Mouse (Mus musculus): ENCODE measurements around the gene Sirt2.

Gene Sirt2

GRCm38 (mm10) chr7:28795832-28796231 lies 29.3 kb downstream of the Sirt2 start:
- no peak for DNase-seq (ENCODE audit: low spot score)

- DNase-seq (ENCODE audit: low spot score) = peak; percentile 72
Measured at GRCm38 (mm10) chr7:28796562-28796975, 30.0 kb downstream of the Sirt2 start.

- DNase-seq (ENCODE audit: low spot score) = peak; percentile 66
Measured at GRCm38 (mm10) chr7:28799994-28800393, 33.5 kb downstream of the Sirt2 start.

- DNase-seq (ENCODE audit: low spot score) = no peak
Measured at GRCm38 (mm10) chr7:28801451-28801850, 34.9 kb downstream of the Sirt2 start.

GRCm38 (mm10) chr7:28801901-28802670 lies 35.6 kb downstream of the Sirt2 start:
- no peak for DNase-seq (ENCODE audit: low spot score)

- no peak for DNase-seq (ENCODE audit: low spot score)
Measured at GRCm38 (mm10) chr7:28802846-28803588, 36.5 kb downstream of the Sirt2 start.

GRCm38 (mm10) chr7:28803756-28804155 lies 37.2 kb downstream of the Sirt2 start:
- DNase-seq (ENCODE audit: low spot score) = no peak

- DNase-seq (ENCODE audit: low spot score) = peak; percentile 43
Measured at GRCm38 (mm10) chr7:28806869-28807268, 40.3 kb downstream of the Sirt2 start.

GRCm38 (mm10) chr7:28807641-28808220 lies 41.2 kb downstream of the Sirt2 start:
- DNase-seq (ENCODE audit: low spot score) = no peak

GRCm38 (mm10) chr7:28808221-28808941 lies 41.8 kb downstream of the Sirt2 start, which contains the start of gene Hnrnpl:
Hnrnpl (plus strand) TSS chr7:28808541.
- DNase-seq (ENCODE audit: low spot score) = peak; percentile 63

GRCm38 (mm10) chr7:28808957-28809393 lies 42.4 kb downstream of the Sirt2 start:
- DNase-seq (ENCODE audit: low spot score) = peak; percentile 92

- DNase-seq (ENCODE audit: low spot score) = peak; percentile 78
Measured at GRCm38 (mm10) chr7:28809401-28810089, 43.0 kb downstream of the Sirt2 start.

GRCm38 (mm10) chr7:28810107-28811066 lies 43.9 kb downstream of the Sirt2 start:
- peak; percentile 99 for DNase-seq (ENCODE audit: low spot score)

GRCm38 (mm10) chr7:28811228-28811627 lies 44.7 kb downstream of the Sirt2 start:
- peak; percentile 94 for DNase-seq (ENCODE audit: low spot score)

- DNase-seq (ENCODE audit: low spot score) = no peak
Measured at GRCm38 (mm10) chr7:28811640-28812275, 45.2 kb downstream of the Sirt2 start.

GRCm38 (mm10) chr7:28812436-28812835 lies 45.9 kb downstream of the Sirt2 start:
- DNase-seq (ENCODE audit: low spot score) = no peak

GRCm38 (mm10) chr7:28812949-28813348 lies 46.4 kb downstream of the Sirt2 start:
- peak; percentile 22 for DNase-seq (ENCODE audit: low spot score)

GRCm38 (mm10) chr7:28814306-28815034 lies 47.9 kb downstream of the Sirt2 start:
- no peak for DNase-seq (ENCODE audit: low spot score)

GRCm38 (mm10) chr7:28815230-28815629 lies 48.7 kb downstream of the Sirt2 start:
- DNase-seq (ENCODE audit: low spot score) = no peak

All from T-cell, adult 2 months (primary cell).